Mouse (Mus musculus): ENCODE results near the gene Rab3c.

Gene Rab3c

DNA sequence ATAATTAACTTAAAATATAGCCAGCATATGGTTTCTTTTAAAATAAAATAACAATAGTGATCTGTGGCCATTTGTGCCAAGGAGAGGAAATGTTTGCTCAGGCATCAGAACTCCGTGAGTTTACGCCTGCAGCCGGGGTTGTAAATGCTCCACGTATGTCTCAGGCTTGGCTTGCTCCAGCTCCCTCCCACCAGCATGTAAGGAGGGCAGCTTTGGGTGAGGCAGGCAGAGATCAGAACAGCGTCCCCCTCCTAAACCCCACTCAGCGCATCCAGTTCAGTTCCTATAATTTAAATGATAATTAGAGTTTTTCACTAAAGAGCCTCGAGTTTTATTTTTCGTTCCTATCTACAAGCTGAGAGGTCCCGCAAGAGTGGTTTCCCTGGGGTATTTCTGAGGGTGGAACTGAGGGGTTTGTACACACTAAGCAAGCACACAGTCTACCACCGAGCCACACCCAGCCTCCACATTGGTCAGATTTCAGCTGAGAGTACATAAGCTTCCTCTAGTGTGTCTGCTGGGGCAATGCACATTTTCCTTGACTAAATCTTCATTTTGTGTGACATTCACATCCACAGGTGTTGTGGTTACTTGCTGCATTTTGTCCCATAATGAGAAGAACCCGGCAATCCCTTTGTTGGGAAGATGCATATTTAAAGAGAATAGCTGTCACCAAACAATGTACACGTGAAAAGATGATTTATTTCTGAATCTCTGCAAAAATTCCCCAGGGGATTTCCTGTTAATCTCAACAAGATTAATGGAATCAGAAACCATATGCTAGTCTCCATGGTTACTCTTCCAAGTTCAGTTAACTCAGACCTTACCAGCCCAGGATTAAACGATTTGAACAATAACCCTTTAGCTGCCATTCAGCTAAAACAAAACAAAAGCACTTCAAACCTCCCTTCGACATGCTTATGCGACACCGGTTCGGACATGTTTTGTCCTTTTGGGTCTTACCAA, 186.8 kb downstream of the Rab3c start:
- no peak for DNase-seq (ENCODE audit: low read depth, low spot score)

DNA sequence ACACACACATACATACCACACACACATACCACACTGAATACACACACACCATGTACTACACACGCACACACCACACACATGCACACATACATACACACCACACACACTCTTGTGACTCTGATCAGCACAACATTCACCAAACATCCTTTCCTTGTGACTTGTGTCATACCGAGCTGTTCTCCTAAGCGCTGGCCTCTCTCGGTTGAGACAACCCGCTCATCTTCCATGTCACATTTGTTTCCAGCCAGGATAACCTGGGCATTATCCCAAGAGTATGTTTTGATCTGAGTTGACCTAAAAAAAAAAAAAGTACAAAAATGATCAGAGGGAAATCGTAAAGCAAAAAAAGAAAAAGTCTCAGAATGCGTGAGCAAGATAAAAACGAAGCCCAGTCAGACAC, 196.8 kb downstream of the Rab3c start:
- no peak for DNase-seq (ENCODE audit: low read depth, low spot score)

DNA sequence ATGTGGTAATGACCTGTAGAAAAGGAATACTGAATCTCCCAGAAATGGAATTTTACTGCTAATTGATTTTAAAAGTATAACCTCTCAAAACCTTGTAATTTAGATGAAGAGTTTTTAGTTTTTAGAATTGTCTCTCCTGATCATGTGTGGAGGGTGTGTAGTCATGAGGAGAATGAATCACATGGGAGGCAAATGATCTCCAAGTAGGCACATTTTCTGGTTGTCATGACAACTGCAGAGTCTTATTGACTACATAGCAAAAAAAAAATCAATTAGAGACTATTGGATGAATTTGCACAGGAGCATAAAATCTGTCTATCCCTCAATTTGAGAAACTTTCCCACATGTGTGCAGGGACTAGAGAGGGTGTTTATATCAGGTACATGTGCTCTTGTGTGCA, 199.6 kb downstream of the Rab3c start:
- DNase-seq (ENCODE audit: low read depth, low spot score): no peak

DNA sequence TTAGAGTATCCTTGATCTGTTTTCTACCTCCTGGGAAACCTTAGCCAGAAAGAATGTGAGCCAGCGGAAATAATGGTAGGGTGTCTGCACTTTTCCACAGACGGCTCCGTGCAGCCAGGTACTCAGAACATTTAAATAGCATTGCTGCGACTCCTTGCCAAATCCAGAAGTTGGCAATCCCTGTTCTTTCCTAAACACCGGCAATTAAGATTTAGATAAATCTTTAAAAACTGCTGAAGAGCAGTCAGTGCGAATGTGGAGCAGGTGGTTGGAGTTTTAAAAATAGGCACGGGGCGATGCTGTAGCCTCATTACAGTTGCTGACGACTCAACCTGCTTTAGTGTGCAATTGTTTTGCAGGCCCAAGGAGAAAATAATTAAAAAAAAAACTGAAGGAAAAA, 205.2 kb downstream of the Rab3c start:
- no peak for DNase-seq (ENCODE audit: low read depth, low spot score)

DNA sequence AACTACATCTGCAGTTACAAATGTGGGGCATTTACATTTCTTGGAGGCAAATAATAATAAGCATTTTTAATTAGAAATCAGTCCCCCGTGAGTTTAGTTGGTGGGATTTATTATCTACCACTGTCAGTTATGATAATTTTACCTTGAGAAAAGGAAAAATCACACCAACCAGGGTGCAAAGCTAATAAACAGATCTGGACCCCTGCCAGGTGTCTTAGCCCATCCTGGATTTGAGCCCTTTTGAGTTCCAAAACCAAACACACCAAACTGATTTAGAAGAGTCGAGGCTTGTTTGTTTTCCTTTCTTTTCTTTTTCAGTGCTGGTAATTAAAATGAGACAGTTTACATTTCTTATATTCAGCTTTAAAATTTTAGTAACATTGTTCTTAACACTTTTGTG, 206.6 kb downstream of the Rab3c start:
- DNase-seq (ENCODE audit: low read depth, low spot score): no peak

DNA sequence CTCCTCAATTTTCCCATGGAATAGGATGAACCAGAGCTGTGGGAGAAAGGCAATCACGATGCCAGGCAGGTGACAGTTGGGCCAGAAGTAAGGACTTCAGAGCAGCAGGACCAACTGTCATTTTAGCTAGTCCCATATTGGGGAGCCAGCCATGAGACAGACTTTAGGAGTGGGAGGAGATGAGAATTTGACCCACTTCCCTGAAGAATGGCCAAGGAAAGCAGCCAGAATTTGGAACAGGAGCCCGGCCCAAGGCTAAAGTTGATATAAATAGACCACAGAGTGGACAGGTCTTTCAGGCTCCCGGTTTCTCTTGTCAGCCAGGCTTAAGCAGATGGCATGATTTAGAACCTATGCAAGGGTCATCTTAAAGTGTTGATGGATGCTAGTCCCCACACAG, 213.6 kb downstream of the Rab3c start:
- peak; percentile 25 for DNase-seq (ENCODE audit: low read depth, low spot score)

DNA sequence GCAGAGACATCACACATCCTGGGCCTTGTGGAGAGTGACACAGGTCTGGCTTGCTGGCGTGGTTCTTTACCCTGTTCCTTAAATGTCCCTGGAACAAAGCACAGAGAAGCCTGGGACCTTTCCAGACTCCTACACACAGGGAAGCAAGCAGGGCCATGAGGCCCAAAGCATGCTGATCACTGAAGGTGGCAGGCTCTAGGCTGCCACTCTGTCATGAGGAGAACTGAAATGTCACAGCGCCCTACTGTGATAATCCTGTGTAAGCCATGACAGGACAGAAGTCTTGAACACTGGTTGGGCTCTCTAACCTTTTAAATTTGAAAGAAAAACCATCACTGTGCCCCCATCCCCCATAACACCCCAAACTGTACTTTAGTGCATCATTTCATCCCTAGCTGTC, 214.1 kb downstream of the Rab3c start:
- DNase-seq (ENCODE audit: low read depth, low spot score): no peak

DNA sequence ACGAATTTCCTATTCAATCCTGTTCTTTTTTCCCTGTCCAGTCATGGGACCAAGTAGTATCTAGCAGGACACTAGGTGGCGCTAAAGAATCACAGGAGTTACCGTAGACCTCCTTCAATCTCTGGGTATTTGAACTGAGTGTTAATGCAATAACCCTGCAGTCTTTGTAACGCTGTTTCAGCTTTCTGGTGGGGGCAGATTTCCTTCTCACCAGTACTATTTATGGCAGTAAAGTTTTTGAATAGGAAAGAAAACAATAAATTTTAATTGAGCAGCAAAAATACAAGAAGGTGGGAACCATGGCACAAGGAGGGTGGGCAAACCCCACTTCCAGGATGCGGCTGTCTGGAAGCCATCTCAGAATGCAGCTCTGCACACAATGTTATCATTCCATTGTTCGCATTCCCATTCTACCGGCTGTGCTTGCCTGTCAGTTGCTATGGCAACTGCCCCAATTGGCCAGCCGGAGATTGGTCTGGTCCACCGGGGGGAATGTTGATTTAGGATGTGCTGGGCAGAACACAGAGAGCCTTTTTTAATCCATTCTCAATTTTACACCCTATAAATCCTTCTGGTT, 217.9 kb downstream of the Rab3c start:
- DNase-seq (ENCODE audit: low read depth, low spot score): peak; percentile 67

DNA sequence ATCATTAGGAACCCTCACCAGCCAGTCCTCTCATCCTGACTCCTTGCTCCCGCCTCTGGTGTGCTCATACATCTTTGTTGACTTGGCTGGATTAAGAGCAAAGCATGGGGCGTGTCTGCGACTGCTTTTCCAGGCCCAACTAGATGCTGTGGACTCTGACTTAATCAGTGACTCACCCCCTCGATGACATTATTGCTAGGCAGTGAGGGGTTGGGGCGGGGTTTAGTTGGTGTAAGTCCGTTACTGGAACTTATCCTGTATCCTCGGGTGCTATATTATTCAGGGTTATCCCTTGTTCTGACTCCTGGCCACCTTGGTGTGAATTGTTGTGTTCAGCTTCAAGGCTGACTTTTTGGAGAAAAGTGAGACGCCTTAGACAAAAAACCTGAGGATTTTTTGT, 218.5 kb downstream of the Rab3c start:
- DNase-seq (ENCODE audit: low read depth, low spot score): peak; percentile 23

DNA sequence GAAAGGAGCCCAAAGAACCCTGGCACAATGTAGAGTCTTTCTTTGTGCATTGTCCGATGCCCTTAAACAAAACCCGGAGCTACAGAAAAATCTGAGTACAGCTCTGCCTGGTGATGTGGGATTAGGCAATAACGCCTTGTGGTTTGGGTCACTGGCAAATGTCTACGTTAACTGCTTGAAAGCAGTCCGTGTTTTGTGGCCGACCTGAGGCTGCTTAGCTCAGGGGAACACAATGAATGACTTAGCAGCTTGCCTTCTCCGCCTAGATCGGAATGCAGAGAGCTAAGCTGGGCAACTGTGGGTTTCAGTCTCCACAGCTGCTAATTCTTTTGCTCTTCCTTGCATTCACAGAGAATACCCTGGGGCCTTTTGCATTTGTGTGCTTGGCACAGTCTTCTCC, 226.3 kb downstream of the Rab3c start:
- no peak for DNase-seq (ENCODE audit: low read depth, low spot score)

DNA sequence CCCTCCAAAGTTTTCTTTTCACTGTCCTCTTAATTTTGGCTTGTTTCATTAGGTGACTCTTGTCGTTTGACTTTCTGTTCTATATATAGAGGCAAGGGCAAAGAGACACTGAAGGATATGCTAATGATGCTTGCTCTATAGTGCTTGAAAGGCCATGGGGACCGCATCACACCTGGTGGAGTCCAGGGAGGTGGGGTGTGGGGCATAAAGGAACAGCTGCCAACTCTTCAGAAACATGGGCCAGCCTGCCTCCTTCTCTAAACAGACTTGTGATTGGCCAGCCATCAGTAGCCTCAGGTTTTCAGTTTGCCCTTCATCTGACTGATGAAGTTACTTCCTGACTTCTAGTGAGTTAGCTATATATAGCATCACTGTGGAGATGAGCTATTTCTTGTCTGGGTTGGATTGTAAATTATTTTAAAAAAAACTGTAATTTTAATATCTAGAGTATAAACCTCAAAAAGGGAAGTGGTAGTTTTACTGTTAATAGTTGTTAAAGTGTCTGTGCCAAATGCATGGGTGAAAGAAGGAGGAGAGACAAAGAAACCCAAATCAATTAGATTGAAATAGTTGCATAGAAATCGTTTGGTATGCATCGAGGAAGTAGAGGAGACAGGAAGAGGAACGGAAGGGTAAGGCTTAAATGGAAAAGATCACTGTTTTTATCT, 231.9 kb downstream of the Rab3c start:
- no peak for DNase-seq (ENCODE audit: low read depth, low spot score)

DNA sequence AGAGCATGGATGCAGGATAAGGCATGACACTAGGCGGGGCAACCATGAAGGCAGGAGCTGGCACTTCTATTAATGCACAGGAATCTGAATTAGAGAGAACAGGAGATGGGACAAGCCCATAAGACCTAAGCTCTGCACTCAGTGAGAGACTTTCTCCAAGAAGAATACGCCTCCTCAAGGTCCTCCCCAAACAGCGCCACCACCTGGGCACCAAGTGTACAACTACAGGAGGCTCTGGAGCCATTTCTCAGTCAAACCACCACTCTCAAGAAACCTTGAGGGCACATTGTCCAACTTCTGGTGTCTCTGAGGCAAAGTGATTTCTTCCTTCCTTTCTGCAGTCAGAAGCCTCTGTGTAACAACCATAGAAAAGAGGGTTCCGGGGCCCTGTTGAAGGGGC, 236.4 kb downstream of the Rab3c start:
- no peak for DNase-seq (ENCODE audit: low read depth, low spot score)

DNA sequence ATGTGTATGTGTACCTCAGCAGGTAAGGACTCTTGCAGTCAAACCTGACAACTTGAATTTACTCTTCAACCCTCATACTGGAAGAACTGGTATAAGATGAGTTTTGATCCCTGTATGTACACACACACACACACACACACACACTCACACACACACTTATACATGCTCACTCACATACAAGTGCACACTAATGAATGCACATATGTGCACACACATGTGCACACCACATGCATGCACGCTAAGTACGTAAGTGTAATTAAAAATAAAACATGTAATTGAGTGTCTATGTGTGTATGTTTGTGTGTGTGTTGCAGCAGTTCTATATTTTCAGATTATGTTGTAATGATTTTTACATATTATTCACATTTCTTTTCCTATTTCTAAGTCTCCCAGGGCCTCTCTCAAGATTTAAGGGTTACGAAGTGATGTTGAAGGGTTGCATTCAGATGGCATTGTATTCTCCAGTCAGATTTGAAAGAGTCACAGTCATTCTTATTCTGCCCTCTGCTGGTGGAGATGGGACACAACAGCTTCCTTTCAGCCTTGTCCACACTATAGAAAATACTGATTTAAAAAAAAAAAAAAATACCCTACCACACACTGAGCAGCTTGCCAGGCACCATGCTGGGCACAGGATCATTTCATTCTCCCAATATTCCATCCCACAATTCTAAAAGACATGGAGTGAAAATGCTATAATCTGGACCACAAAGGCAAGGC, 240.9 kb downstream of the Rab3c start:
- DNase-seq (ENCODE audit: low read depth, low spot score): no peak

DNA sequence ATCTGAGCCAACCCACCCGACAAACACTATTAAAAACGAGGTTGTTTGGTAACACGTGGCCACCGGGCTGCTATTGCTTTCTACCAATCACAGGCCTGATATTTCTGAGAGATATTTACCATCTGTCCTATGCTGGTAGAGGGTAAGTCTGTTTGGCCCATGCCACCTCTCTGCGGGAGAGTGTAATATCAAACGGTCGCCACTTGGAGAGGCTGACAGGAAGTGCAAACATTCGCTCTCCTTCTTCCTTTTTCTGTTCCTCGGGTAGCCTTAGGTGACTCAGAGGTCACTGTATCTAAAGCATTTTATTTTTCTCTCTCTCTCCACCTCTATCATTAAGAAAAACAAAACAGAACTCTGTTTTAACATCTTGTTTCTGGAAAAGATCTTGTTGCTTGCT, 241.6 kb downstream of the Rab3c start:
- DNase-seq (ENCODE audit: low read depth, low spot score): no peak

DNA sequence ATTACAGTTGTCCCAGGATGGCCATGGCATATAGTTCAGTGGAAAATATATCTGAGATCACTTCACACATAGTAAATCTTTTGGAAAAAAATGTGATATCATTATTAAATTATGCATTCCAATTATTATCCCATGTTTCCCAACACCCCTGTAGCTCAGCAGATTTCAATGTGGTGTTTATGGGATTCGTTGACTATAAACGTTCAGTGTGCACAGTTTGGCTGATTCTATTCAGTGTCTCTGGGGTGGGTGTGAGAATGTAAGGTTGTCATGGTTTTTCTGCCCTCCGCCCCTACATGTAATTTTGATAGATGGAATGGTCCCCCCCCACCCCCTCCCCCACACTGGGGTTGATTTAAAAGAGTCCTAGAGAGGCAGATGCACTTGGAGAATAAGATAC, 242.3 kb downstream of the Rab3c start:
- no peak for DNase-seq (ENCODE audit: low read depth, low spot score)

DNA sequence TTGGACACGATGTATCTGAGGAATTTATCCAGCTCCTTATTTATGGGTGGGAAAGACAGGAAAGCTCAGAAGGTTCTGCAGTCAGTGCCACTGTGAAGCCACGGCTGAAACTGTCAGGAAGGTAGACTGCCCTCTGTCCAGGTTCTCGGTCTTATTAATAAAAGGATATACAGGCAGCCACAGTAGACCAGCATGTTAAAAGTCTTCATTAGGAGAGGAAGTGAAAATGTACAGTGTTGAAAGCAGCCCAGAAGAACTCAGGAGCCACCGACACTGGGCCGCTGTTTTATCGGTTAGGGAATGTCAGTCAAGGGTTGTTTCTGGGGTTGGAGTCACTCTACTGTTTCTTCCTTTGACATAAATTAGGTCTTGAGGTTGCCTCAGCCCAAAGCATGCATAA, 245.9 kb downstream of the Rab3c start:
- no peak for DNase-seq (ENCODE audit: low read depth, low spot score)

DNA sequence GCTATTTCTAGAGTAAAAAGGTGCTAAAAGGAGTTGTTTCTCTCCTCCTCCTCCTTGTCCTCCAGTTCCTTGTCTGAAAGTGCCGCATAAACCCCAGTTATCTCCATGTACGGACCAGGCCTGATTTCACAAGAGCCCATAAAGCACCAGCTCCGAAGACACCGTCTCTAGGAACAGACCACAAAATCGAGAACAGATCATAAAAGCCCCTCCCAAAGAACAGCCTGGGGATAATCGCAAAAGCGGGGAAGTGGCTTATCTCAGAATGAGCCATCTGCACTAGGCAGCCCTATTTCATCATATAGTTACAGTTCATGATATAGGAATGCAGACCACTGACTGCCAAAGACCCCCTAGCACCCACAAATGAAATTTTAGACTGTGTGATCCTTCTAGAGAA, 246.8 kb downstream of the Rab3c start:
- no peak for DNase-seq (ENCODE audit: low read depth, low spot score)

DNA sequence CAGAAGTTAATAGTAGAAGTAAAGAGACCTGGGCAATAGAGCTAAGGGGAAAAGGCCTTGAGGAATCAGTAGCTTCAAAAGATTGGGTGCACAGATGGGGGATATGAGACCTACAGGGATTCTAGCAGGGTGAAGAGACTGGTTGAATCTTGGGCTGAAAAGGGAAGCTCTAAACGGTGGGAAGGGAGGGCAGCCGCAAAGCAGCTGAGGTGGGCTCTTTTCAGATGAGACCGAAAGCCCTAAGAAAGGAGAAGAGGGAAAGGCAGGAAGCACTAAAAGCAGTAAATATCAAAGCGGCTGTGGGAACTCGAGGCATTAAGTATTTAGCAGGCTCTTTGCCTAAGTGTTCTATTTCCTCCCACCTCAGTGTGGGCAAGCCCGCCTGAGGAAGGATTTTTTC, 248.9 kb downstream of the Rab3c start:
- DNase-seq (ENCODE audit: low read depth, low spot score): no peak

DNA sequence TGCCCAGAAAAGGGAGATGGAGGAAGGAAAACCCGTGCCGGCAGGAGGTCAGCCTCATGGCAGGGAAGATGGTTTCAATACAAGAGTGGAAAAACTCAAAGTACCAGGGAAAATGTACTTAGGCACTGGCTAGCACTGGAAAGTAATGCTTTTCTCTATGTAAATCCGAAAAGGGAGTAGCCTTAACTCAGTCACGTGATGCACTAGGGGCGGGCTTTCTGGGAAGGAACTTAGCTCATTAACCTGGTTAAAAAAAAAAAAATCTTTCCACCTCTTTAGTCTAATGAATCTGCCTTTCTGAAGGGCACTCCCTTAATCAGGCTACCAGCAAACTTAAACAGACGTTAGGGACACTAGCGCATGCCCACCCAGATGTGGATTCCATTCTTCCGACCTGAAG, 249.7 kb downstream of the Rab3c start:
- DNase-seq (ENCODE audit: low read depth, low spot score): no peak

DNA sequence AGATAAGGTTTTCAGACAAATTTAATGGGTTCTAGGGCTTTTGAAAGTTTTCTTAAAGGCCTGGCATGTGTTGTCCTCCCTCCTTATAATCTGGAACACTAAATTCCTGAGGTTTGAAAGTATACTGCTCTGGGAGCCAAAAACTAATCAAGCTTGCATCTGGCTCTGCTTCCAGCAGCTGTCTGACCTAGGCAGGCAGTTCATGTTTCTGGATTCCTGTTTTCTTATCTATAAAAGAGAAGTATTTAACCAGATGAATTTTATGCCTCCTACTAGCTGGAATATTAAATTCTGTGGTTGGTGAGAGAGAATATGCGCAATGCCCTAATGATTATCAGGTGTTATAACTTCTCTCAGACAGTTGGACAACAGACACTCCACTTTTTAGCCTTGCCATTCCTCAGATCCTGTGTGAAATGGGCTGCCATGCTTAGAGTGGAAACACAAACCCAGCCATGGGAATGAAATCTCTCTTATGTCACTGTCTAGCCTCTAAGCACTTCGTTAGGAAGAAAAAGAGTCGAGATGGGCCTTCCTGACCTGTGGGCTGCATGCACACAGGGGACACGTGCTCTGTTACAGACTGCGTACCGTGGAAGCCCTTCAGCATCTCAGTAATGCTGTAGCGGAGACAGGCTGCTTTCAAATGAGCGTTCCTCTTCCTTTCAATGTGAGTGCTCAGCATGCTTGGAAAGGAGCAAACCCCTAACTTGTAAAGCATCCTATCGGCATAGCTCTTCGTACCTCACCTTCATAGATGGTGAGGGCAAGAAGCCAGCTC, 256.2 kb downstream of the Rab3c start:
- no peak for DNase-seq (ENCODE audit: low read depth, low spot score)

DNA sequence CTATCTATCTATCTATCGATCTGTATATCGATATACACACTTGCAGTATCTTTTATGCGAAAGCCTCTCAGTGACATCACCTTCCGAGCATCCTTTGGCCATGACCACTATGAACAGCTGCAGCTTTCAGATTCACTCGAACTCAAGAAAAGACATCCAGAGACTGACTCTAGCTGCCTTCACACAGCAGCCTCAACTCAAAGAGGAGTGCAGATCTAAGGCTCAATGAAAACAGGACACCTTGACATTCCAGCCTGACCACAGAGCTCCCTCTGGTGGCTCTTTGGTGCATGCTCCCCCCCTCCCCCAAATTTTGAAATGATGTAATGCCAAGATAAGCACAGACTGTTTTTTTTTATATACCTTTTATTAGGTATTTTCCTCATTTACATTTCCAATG, 257.8 kb downstream of the Rab3c start:
- DNase-seq (ENCODE audit: low read depth, low spot score): peak; percentile 38

Data from skeletal muscle tissue, adult 2 months (tissue).